Mouse (Mus musculus) embryonic facial prominence, embryonic 10.5 days (tissue): Measurements from ENCODE around the gene Tln1. TPM values are rescaled to one million over a fixed set of nuclear protein-coding genes. Genes with fewer than 3 reads are reported as not detected.

Experiments
- DNase-seq: peaks from one replicate; pipeline ENCODE4 v3.0.0-alpha.2; 2017; ENCODE audit warnings: low spot score
- H3K27ac ChIP-seq: fragments of 300-500 bp; sonication (generic); replicated peaks from 2 replicates; pipeline ENCODE4 v1.5.1; 2016; ENCODE audit warnings: mild to moderate bottlenecking
- H3K27me3 ChIP-seq: fragments of 300-500 bp; sonication (generic); replicated peaks from 2 replicates; pipeline ENCODE4 v1.6.1; 2016; ENCODE audit warnings: low read depth, mild to moderate bottlenecking; ENCODE audit not compliant: poor library complexity, severe bottlenecking
- H3K36me3 ChIP-seq: fragments of 300-500 bp; sonication (generic); replicated peaks from 2 replicates; pipeline ENCODE4 v1.6.1; 2016; ENCODE audit warnings: mild to moderate bottlenecking, moderate library complexity
- H3K4me1 ChIP-seq: fragments of 300-500 bp; sonication (generic); 2 replicates; pipeline ENCODE4 v1.6.1; 2016
- H3K4me3 ChIP-seq: fragments of 300-500 bp; sonication (generic); 2 replicates; pipeline ENCODE4 v1.5.1; 2016; ENCODE audit warnings: mild to moderate bottlenecking, moderate library complexity
- H3K9me3 ChIP-seq: fragments of 300-500 bp; sonication (generic); 2 replicates; pipeline ENCODE4 v1.6.1; 2016; ENCODE audit warnings: mild to moderate bottlenecking
- WGBS: fragments of 180-500 bp; shearing (Covaris S2); methylation state at CpG from one replicate; pipeline ENCODE4 v1.1.7; 2016; 5-methylcytosine and 5-hydroxymethylcytosine counted together
- polyA plus RNA-seq: library from polyadenylated mRNA; unstranded; fragments of >200 nt; fragmentation: Nextera tagmentation; extraction: Ambion mirVana; gene quantifications from 2 replicates; pipeline ENCODE4 v1.2.1, GENCODE M21; 2016

Gene Tln1
- polyA plus RNA-seq, 1 experiment from 2014 or later: 53.5 TPM

GRCm38 (mm10) chr4:43586411-43586810, 23.9 kb upstream of the Tln1 start:
- Histone ChIP-seq H3K4me3 (no peak overlapping the region), H3K27me3 (no peaks in the 10 kb centered on the region), H3K9me3 (no peaks in the 10 kb centered on the region), H3K27ac (no peak overlapping the region), H3K36me3 (peaks cover 34% of the 10 kb centered on the region), H3K4me1 (peaks cover 33% of the 10 kb centered on the region)
- no peak for DNase-seq
- 75% methylated on average over 8 of the region's 8 CpGs for WGBS

- Histone ChIP-seq H3K27me3 (no peaks in the 10 kb centered on the region), H3K9me3 (no peaks in the 10 kb centered on the region), H3K27ac (no peak overlapping the region), H3K36me3 (peaks cover 42% of the 10 kb centered on the region), H3K4me3 (no peak overlapping the region), H3K4me1 (peaks cover 33% of the 10 kb centered on the region)
- WGBS: 39% methylated on average over 10 of the region's 10 CpGs
- DNase-seq: no peak
These were observed 23.2 kb upstream of the Tln1 start for GRCm38 (mm10) chr4:43585682-43586081.

- 61% methylated on average over 12 of the region's 12 CpGs for WGBS
- H3K27ac ChIP-seq: no peak within 1 kb of the TSS
- H3K4me1 ChIP-seq: peaks cover 39% of the 10 kb centered on the region
- no peak for DNase-seq
- H3K4me3 ChIP-seq: no peak within 1 kb of the TSS
- peaks cover 48% of the 10 kb centered on the region for H3K36me3 ChIP-seq
- H3K27me3 ChIP-seq: no peaks in the 10 kb centered on the region
- H3K9me3 ChIP-seq: no peaks in the 10 kb centered on the region
These were observed 22.2 kb upstream of the Tln1 start, which contains the start of gene Msmp for GRCm38 (mm10) chr4:43584444-43585416. Msmp (minus strand) TSS chr4:43584494.

GRCm38 (mm10) chr4:43583421-43583820, 20.9 kb upstream of the Tln1 start:
- Histone ChIP-seq H3K36me3 (peaks cover 48% of the 10 kb centered on the region), H3K9me3 (no peaks in the 10 kb centered on the region), H3K27ac (no peak overlapping the region), H3K4me1 (peaks cover 45% of the 10 kb centered on the region), H3K4me3 (no peak overlapping the region), H3K27me3 (no peaks in the 10 kb centered on the region)
- 78% methylated on average over 7 of the region's 7 CpGs for WGBS
- no peak for DNase-seq

GRCm38 (mm10) chr4:43582241-43582640, 19.8 kb upstream of the Tln1 start:
- WGBS: 92% methylated on average over 5 of the region's 5 CpGs
- Histone ChIP-seq H3K4me1 (peaks cover 50% of the 10 kb centered on the region), H3K36me3 (peaks cover 48% of the 10 kb centered on the region), H3K9me3 (no peaks in the 10 kb centered on the region), H3K27ac (no peak overlapping the region), H3K27me3 (no peaks in the 10 kb centered on the region), H3K4me3 (no peak overlapping the region)
- no peak for DNase-seq

- no peak overlapping the region for H3K27ac ChIP-seq
- H3K4me3 ChIP-seq: no peak overlapping the region
- no peaks in the 10 kb centered on the region for H3K27me3 ChIP-seq
- H3K36me3 ChIP-seq: peaks cover 48% of the 10 kb centered on the region
- H3K4me1 ChIP-seq: peaks cover 57% of the 10 kb centered on the region
- no peak for DNase-seq
- H3K9me3 ChIP-seq: no peaks in the 10 kb centered on the region
- WGBS: 92% methylated on average over 12 of the region's 12 CpGs
These were observed 18.9 kb upstream of the Tln1 start for GRCm38 (mm10) chr4:43581381-43581780.

GRCm38 (mm10) chr4:43580721-43581120, 18.2 kb upstream of the Tln1 start:
- Histone ChIP-seq H3K27ac (no peak overlapping the region), H3K9me3 (no peaks in the 10 kb centered on the region), H3K36me3 (peaks cover 48% of the 10 kb centered on the region), H3K4me3 (no peak overlapping the region), H3K27me3 (no peaks in the 10 kb centered on the region), H3K4me1 (peaks cover 57% of the 10 kb centered on the region)
- DNase-seq: no peak
- 93% methylated on average over 5 of the region's 5 CpGs for WGBS

- H3K36me3 ChIP-seq: peaks cover 53% of the 10 kb centered on the region
- H3K4me1 ChIP-seq: peaks cover 52% of the 10 kb centered on the region
- no peak overlapping the region for H3K27ac ChIP-seq
- DNase-seq: no peak
- 89% methylated on average over 6 of the region's 6 CpGs for WGBS
- H3K9me3 ChIP-seq: no peaks in the 10 kb centered on the region
- H3K4me3 ChIP-seq: peak overlapping the region; percentile 95
- H3K27me3 ChIP-seq: no peaks in the 10 kb centered on the region
These were observed 17.2 kb upstream of the Tln1 start for GRCm38 (mm10) chr4:43579731-43580130.

GRCm38 (mm10) chr4:43579256-43579655, 16.8 kb upstream of the Tln1 start:
- Histone ChIP-seq H3K4me3 (peak overlapping the region; percentile 95), H3K36me3 (peaks cover 51% of the 10 kb centered on the region), H3K9me3 (no peaks in the 10 kb centered on the region), H3K27ac (peak overlapping the region; percentile 95), H3K4me1 (peaks cover 48% of the 10 kb centered on the region), H3K27me3 (no peaks in the 10 kb centered on the region)
- WGBS: 7% methylated on average over 10 of the region's 10 CpGs
- no peak for DNase-seq

GRCm38 (mm10) chr4:43578376-43579204, 16.1 kb upstream of the Tln1 start, which contains the start of the genes Rgp1 and Gba2:
Rgp1 (plus strand) TSS chr4:43578715.
Gba2 (minus strand) TSS chr4:43578873.
- WGBS: under 1% methylated on average over 76 of the region's 76 CpGs
- H3K27me3 ChIP-seq: no peaks in the 10 kb centered on the region
- no peaks in the 10 kb centered on the region for H3K9me3 ChIP-seq
- H3K4me1 ChIP-seq: peaks cover 43% of the 10 kb centered on the region
- peak within 1 kb of the TSS; percentile 95 for H3K27ac ChIP-seq
- H3K36me3 ChIP-seq: peaks cover 51% of the 10 kb centered on the region
- DNase-seq: peak; percentile 89
- peak within 1 kb of the TSS; percentile 95 for H3K4me3 ChIP-seq

- Histone ChIP-seq H3K9me3 (no peaks in the 10 kb centered on the region), H3K36me3 (peaks cover 51% of the 10 kb centered on the region), H3K4me1 (peaks cover 43% of the 10 kb centered on the region), H3K4me3 (peak overlapping the region; percentile 95), H3K27ac (peak overlapping the region; percentile 95; the same call in 1 of the 2 replicates), H3K27me3 (no peaks in the 10 kb centered on the region)
- WGBS: 52% methylated on average over 8 of the region's 8 CpGs
- DNase-seq: no peak
These were observed 14.9 kb upstream of the Tln1 start for GRCm38 (mm10) chr4:43577237-43577881.

- Histone ChIP-seq H3K4me1 (peaks cover 43% of the 10 kb centered on the region), H3K36me3 (peaks cover 51% of the 10 kb centered on the region), H3K27me3 (no peaks in the 10 kb centered on the region), H3K9me3 (no peaks in the 10 kb centered on the region), H3K27ac (no peak overlapping the region), H3K4me3 (peak overlapping the region; percentile 13; the same call in 1 of the 2 replicates)
- no peak for DNase-seq
- WGBS: 77% methylated on average over 2 of the region's 2 CpGs
These were observed 12.9 kb upstream of the Tln1 start for GRCm38 (mm10) chr4:43575356-43575755.
